8 mouse cellular contexts compared by ENCODE assay signal in the genomic region with DNA sequence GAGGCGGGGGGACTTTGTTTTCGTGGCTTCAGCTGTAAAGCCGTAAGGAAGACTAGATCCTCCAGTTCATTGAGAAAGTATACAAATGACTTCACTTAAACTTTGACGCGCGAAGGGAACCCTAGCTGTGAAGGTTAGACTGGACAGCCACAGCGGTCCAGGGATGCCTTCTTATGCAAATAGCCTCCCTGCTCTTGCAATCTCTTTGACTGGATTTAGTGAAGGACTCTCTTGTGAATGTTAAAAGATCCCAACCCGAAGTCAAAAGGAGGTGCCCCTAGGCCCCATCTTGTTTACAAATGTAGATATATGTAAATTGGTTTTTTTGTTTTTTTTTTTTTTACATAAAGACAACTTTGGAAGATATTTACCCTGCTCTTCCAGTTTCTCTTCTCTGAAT. TPM values are rescaled to one million over a fixed set of nuclear protein-coding genes. Genes with fewer than 3 reads are reported as not detected.
DNase-seq lines count a peak whose midpoint lies in the region; ATAC-seq and TF ChIP-seq lines count a peak whose summit lies in the region.

No protein-coding gene starts in this region.

- no peak for ATAC-seq in kidney, embryonic 15.5 days (replicated peaks; ENCODE audit: low FRiP score)
- ATAC-seq in intestine, embryonic 14.5 days (replicated peaks; ENCODE audit: low FRiP score, low TSS enrichment, low read depth) = no peak
- ATAC-seq in neural tube, embryonic 11.5 days (ENCODE audit: insufficient read depth, low FRiP score, low TSS enrichment) = no peak

- WGBS in kidney, embryonic 15.5 days = under 1% methylated on average over 8 of the region's 8 CpGs
- under 1% methylated on average over 8 of the region's 8 CpGs for whole genome bisulfite sequencing in intestine, embryonic 14.5 days
- WGBS in neural tube, embryonic 11.5 days = 2% methylated on average over 8 of the region's 8 CpGs

- H3K4me1 ChIP-seq in kidney, embryonic 15.5 days = peaks cover 41% of the 10 kb centered on the region
- peaks cover 48% of the 10 kb centered on the region for H3K4me1 ChIP-seq in bone marrow macrophage, adult 2 months (ENCODE audit: control insufficient read depth, insufficient read depth, low read length)
- H3K4me1 ChIP-seq in intestine, embryonic 14.5 days (replicated peaks; ENCODE audit: control insufficient read depth, insufficient read depth, low read length) = peaks cover 21% of the 10 kb centered on the region
- peaks cover 17% of the 10 kb centered on the region for H3K4me1 ChIP-seq in neural tube, embryonic 11.5 days (ENCODE audit: control insufficient read depth, insufficient read depth, low read length)

- peak overlapping the region; percentile 97 for H3K27ac ChIP-seq in kidney, embryonic 15.5 days
- H3K27ac ChIP-seq in bone marrow macrophage, adult 2 months (ENCODE audit: insufficient read depth, low read depth, low read length) = peak overlapping the region; percentile 45
- H3K27ac ChIP-seq in intestine, embryonic 14.5 days (ENCODE audit: low read depth) = peak overlapping the region; percentile 96
- peak overlapping the region; percentile 92 for H3K27ac ChIP-seq in neural tube, embryonic 11.5 days (ENCODE audit: low read depth, low read length)

- no peak for TF ChIP-seq CTCF in bone marrow macrophage, adult 2 months (IDR thresholded peaks at IDR 0.05; ENCODE audit: low read depth, low read length)

- no peaks in the 10 kb centered on the region for H3K27me3 ChIP-seq in kidney, embryonic 15.5 days
- H3K27me3 ChIP-seq in intestine, embryonic 14.5 days (replicated peaks; ENCODE audit: control insufficient read depth, insufficient read depth, low read length) = no peaks in the 10 kb centered on the region
- no peaks in the 10 kb centered on the region for H3K27me3 ChIP-seq in neural tube, embryonic 11.5 days (ENCODE audit: control insufficient read depth, insufficient read depth, low read length)

- H3K4me3 ChIP-seq in kidney, embryonic 15.5 days (replicated peaks) = peak overlapping the region; percentile 66
- H3K4me3 ChIP-seq in bone marrow macrophage, adult 2 months (ENCODE audit: insufficient read depth, low read length) = peak overlapping the region; percentile 99
- peak overlapping the region; percentile 78 for H3K4me3 ChIP-seq in intestine, embryonic 14.5 days (ENCODE audit: low read depth, low read length)
- peak overlapping the region; percentile 71 for H3K4me3 ChIP-seq in neural tube, embryonic 11.5 days (ENCODE audit: low read depth, low read length)

- peaks cover 31% of the 10 kb centered on the region for H3K36me3 ChIP-seq in kidney, embryonic 15.5 days
- peaks cover 10% of the 10 kb centered on the region for H3K36me3 ChIP-seq in intestine, embryonic 14.5 days (ENCODE audit: control insufficient read depth, insufficient read depth, low read length)
- no peaks in the 10 kb centered on the region for H3K36me3 ChIP-seq in neural tube, embryonic 11.5 days (ENCODE audit: control insufficient read depth, insufficient read depth, low read length)

- no peak for DNase-seq in kidney, adult 18-20 months
- no peak for DNase-seq in intestine, embryonic 14.5 days (ENCODE audit: low spot score)
- DNase-seq in neural tube, embryonic 11.5 days (ENCODE audit: low spot score) = no peak
- DNase-seq in right cerebral cortex, postnatal 36 days (ENCODE audit: low spot score in 2 of 2) = no peak
- DNase-seq in frontal cortex, postnatal 10 days (ENCODE audit: low spot score in 2 of 2) = no peak
- no peak for DNase-seq in adrenal gland, adult 8-10 months

- H3K9ac ChIP-seq in kidney, embryonic 15.5 days = peak overlapping the region; percentile 81
- peak overlapping the region; percentile 92 for H3K9ac ChIP-seq in intestine, embryonic 14.5 days (ENCODE audit: low read length)
- peak overlapping the region; percentile 88 for H3K9ac ChIP-seq in neural tube, embryonic 11.5 days (ENCODE audit: low read length)

- TF ChIP-seq POLR2A in bone marrow macrophage, adult 2 months (IDR thresholded peaks at IDR 0.05; ENCODE audit: borderline replicate concordance, low read depth, low read length) = no peak

- H3K9me3 ChIP-seq in kidney, embryonic 15.5 days (replicated peaks) = no peaks in the 10 kb centered on the region
- H3K9me3 ChIP-seq in intestine, embryonic 14.5 days (ENCODE audit: control insufficient read depth, low read length) = no peaks in the 10 kb centered on the region
- H3K9me3 ChIP-seq in neural tube, embryonic 11.5 days (ENCODE audit: control insufficient read depth, low read length) = no peaks in the 10 kb centered on the region

- H3K4me2 ChIP-seq in kidney, embryonic 15.5 days = peak overlapping the region; percentile 86
- peak overlapping the region; percentile 79 for H3K4me2 ChIP-seq in intestine, embryonic 14.5 days (ENCODE audit: low read length)
- H3K4me2 ChIP-seq in neural tube, embryonic 11.5 days (ENCODE audit: low read depth) = peak overlapping the region; percentile 72

RNA-seq across cellular contexts. Expression of a gene that starts 1.7 kb away (rescaled TPM):
- polyA plus RNA-seq in kidney, embryonic 15.5 days (2015; fragmentation: Nextera tagmentation; extraction: Ambion mirVana) = 175 and 195 TPM in 2 replicates
- polyA plus RNA-seq in bone marrow macrophage, adult 2 months (2012; ENCODE audit: insufficient read depth, insufficient read length, missing spikeins) = 76.1 and 79.7 TPM in 2 replicates
- 176 and 192 TPM in 2 replicates for polyA plus RNA-seq in intestine, embryonic 14.5 days (2014; fragmentation: Nextera tagmentation; extraction: Ambion mirVana)
- 169 and 175 TPM in 2 replicates for polyA plus RNA-seq in neural tube, embryonic 11.5 days (2014; fragmentation: Nextera tagmentation; extraction: Ambion mirVana)
- 10 to 100 TPM; 57.6 to 71.1 (median 64.0) TPM for total RNA-seq in adrenal gland, adult 8-10 months (2022)

RNA-seq across cellular contexts. Expression of a gene that starts 1.8 kb away (rescaled TPM):
- 26.6 and 27.9 TPM in 2 replicates for polyA plus RNA-seq in kidney, embryonic 15.5 days (2015; fragmentation: Nextera tagmentation; extraction: Ambion mirVana)
- polyA plus RNA-seq in bone marrow macrophage, adult 2 months (2012; ENCODE audit: insufficient read depth, insufficient read length, missing spikeins) = 8.2 and 8.8 TPM in 2 replicates
- 26.8 and 31.8 TPM in 2 replicates for polyA plus RNA-seq in intestine, embryonic 14.5 days (2014; fragmentation: Nextera tagmentation; extraction: Ambion mirVana)
- 34.5 and 34.6 TPM in 2 replicates for polyA plus RNA-seq in neural tube, embryonic 11.5 days (2014; fragmentation: Nextera tagmentation; extraction: Ambion mirVana)
- 10 to 100 TPM in 3 of 4 experiments, 1 to 10 TPM in 1; 9.1 to 11.9 (median 11.0) TPM for total RNA-seq in adrenal gland, adult 8-10 months (2022)

RNA-seq across cellular contexts. Expression of a gene that starts 21.8 kb away (rescaled TPM):
- polyA plus RNA-seq in kidney, embryonic 15.5 days (2015; fragmentation: Nextera tagmentation; extraction: Ambion mirVana) = 11.9 and 14.3 TPM in 2 replicates
- 0.33 TPM in 1 of 2 replicates, not detected in the other for polyA plus RNA-seq in bone marrow macrophage, adult 2 months (2012; ENCODE audit: insufficient read depth, insufficient read length, missing spikeins)
- polyA plus RNA-seq in intestine, embryonic 14.5 days (2014; fragmentation: Nextera tagmentation; extraction: Ambion mirVana) = 4.0 and 4.9 TPM in 2 replicates
- 9.6 and 9.7 TPM in 2 replicates for polyA plus RNA-seq in neural tube, embryonic 11.5 days (2014; fragmentation: Nextera tagmentation; extraction: Ambion mirVana)
- total RNA-seq in adrenal gland, adult 8-10 months (2022) = under 1 TPM; 0.77 to 0.86 (median 0.81) TPM

RNA-seq across cellular contexts. Expression of a gene that starts 23.9 kb away (rescaled TPM):
- 11.2 and 13.5 TPM in 2 replicates for polyA plus RNA-seq in kidney, embryonic 15.5 days (2015; fragmentation: Nextera tagmentation; extraction: Ambion mirVana)
- not detected in 2 replicates for polyA plus RNA-seq in bone marrow macrophage, adult 2 months (2012; ENCODE audit: insufficient read depth, insufficient read length, missing spikeins)
- 7.3 and 8.2 TPM in 2 replicates for polyA plus RNA-seq in intestine, embryonic 14.5 days (2014; fragmentation: Nextera tagmentation; extraction: Ambion mirVana)
- polyA plus RNA-seq in neural tube, embryonic 11.5 days (2014; fragmentation: Nextera tagmentation; extraction: Ambion mirVana) = 7.2 and 7.7 TPM in 2 replicates
- total RNA-seq in adrenal gland, adult 8-10 months (2022) = 10 to 100 TPM; 22.5 to 47.8 (median 38.2) TPM

RNA-seq across cellular contexts. Expression of a gene that starts 32.9 kb away (rescaled TPM):
- 0.73 and 0.87 TPM in 2 replicates for polyA plus RNA-seq in kidney, embryonic 15.5 days (2015; fragmentation: Nextera tagmentation; extraction: Ambion mirVana)
- polyA plus RNA-seq in bone marrow macrophage, adult 2 months (2012; ENCODE audit: insufficient read depth, insufficient read length, missing spikeins) = 0.72 and 0.76 TPM in 2 replicates
- polyA plus RNA-seq in intestine, embryonic 14.5 days (2014; fragmentation: Nextera tagmentation; extraction: Ambion mirVana) = 0.98 and 1.9 TPM in 2 replicates
- 0.92 and 1.2 TPM in 2 replicates for polyA plus RNA-seq in neural tube, embryonic 11.5 days (2014; fragmentation: Nextera tagmentation; extraction: Ambion mirVana)
- total RNA-seq in adrenal gland, adult 8-10 months (2022) = 1 to 10 TPM in 1 of 4 experiments, under 1 TPM in 3; 0.14 to 1.0 (median 0.70) TPM

Comparison
In these comparisons a context has a peak if more than half of its experiments do, and no peak if none do; other contexts are left out.
1. H3K27ac ChIP-seq: peak in every context shown above with its lines; median percentile 97 in kidney, embryonic 15.5 days; 96 in intestine, embryonic 14.5 days; 92 in neural tube, embryonic 11.5 days; 45 in bone marrow macrophage, adult 2 months.